Mouse (Mus musculus): ENCODE measurements around the gene Eps15. TPM values are rescaled to one million over a fixed set of nuclear protein-coding genes. Genes with fewer than 3 reads are reported as not detected.

Eps15 gene
- polyA plus RNA-seq, 1 experiment, result 39.4 TPM

DNA sequence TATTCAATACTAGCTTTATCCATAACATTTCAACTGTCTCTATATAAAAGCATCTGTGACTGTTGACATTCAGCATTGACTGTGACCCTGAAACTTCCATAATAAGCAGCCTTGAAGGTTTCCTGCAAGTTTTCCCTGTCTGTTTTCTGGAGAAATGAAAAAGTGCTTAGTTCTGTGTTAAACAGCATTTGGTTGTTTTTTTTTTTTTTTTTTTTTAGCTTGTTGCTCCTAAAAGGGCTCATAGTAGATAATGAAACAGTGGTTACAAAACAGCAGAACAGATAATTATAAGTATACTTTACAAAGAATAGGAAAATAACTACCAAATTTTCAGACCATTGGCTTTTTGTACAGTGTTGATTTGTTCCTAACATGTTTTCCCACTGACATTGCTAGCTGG is 14.6 kb downstream of the Eps15 start:
- H3K27ac ChIP-seq (ENCODE audit: control insufficient read depth, insufficient read depth, low read depth, low read length), result no peak overlapping the region
- H3K4me3 ChIP-seq (ENCODE audit: control insufficient read depth, low read depth, low read length), result no peak overlapping the region
- TF ChIP-seq POLR2A (IDR thresholded peaks at IDR 0.05; ENCODE audit: control insufficient read depth, low read depth, low read length) (no peak), CTCF (IDR thresholded peaks at IDR 0.05; ENCODE audit: control insufficient read depth, insufficient read depth, insufficient replicate concordance, low read depth, low read length) (no peak)
- H3K27me3 ChIP-seq (ENCODE audit: control insufficient read depth, insufficient read depth, low read length), result no peaks in the 10 kb centered on the region
- H3K4me1 ChIP-seq (ENCODE audit: control insufficient read depth, insufficient read depth, low read length), result no peaks in the 10 kb centered on the region
- no peaks in the 10 kb centered on the region for H3K36me3 ChIP-seq (ENCODE audit: control insufficient read depth, insufficient read depth, low read length)

DNA sequence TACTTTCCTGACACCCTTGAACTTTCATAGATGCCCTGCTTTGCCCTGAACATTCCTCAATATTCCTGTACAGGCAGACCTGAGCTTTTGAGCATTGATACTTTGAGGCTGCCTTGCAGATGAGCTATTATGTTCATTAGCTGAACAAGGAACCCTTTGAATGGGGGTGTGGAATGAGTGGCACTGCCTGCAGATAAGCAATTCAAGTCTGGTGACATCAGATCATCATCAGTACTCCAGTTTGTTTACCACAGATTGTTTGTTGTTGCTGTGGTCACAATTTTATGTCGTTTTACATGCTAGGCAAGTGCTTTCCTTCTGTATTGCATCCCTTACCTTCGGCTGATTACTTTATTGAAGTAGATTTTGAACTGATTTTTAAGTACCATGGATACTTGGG is 16.4 kb downstream of the Eps15 start:
- H3K27me3 ChIP-seq (ENCODE audit: control insufficient read depth, insufficient read depth, low read length), result no peaks in the 10 kb centered on the region
- TF ChIP-seq POLR2A (IDR thresholded peaks at IDR 0.05; ENCODE audit: control insufficient read depth, low read depth, low read length) (no peak), CTCF (IDR thresholded peaks at IDR 0.05; ENCODE audit: control insufficient read depth, insufficient read depth, insufficient replicate concordance, low read depth, low read length) (no peak)
- no peak overlapping the region for H3K4me3 ChIP-seq (ENCODE audit: control insufficient read depth, low read depth, low read length)
- no peaks in the 10 kb centered on the region for H3K4me1 ChIP-seq (ENCODE audit: control insufficient read depth, insufficient read depth, low read length)
- H3K27ac ChIP-seq (ENCODE audit: control insufficient read depth, insufficient read depth, low read depth, low read length), result no peak overlapping the region
- H3K36me3 ChIP-seq (ENCODE audit: control insufficient read depth, insufficient read depth, low read length), result no peaks in the 10 kb centered on the region

DNA sequence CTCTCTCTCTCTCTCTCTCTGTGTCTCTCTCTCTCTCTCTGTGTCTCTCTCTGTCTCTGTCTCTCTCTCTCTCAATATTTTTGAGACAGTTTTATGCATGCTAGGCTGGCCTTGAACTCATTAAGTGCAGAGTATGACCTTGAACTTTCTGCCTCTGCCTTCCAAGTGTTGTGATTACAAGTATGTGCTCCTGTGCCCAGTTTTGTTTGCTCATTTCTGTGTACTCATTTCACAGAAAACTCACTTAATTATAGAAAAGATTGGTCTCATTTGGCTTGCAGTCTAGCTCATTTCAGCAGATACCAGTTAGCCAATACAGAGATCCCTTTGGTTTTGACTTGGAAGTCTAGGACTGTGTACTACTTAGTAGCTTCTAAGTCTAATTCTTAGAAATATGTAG is 19.1 kb downstream of the Eps15 start:
- Histone ChIP-seq H3K36me3 (ENCODE audit: control insufficient read depth, insufficient read depth, low read length) (no peaks in the 10 kb centered on the region), H3K4me1 (ENCODE audit: control insufficient read depth, insufficient read depth, low read length) (no peaks in the 10 kb centered on the region), H3K27me3 (ENCODE audit: control insufficient read depth, insufficient read depth, low read length) (no peaks in the 10 kb centered on the region), H3K27ac (ENCODE audit: control insufficient read depth, insufficient read depth, low read depth, low read length) (no peak overlapping the region), H3K4me3 (ENCODE audit: control insufficient read depth, low read depth, low read length) (no peak overlapping the region)
- no peak for TF ChIP-seq CTCF (IDR thresholded peaks at IDR 0.05; ENCODE audit: control insufficient read depth, insufficient read depth, insufficient replicate concordance, low read depth, low read length)
- TF ChIP-seq POLR2A (IDR thresholded peaks at IDR 0.05; ENCODE audit: control insufficient read depth, low read depth, low read length), result no peak

DNA sequence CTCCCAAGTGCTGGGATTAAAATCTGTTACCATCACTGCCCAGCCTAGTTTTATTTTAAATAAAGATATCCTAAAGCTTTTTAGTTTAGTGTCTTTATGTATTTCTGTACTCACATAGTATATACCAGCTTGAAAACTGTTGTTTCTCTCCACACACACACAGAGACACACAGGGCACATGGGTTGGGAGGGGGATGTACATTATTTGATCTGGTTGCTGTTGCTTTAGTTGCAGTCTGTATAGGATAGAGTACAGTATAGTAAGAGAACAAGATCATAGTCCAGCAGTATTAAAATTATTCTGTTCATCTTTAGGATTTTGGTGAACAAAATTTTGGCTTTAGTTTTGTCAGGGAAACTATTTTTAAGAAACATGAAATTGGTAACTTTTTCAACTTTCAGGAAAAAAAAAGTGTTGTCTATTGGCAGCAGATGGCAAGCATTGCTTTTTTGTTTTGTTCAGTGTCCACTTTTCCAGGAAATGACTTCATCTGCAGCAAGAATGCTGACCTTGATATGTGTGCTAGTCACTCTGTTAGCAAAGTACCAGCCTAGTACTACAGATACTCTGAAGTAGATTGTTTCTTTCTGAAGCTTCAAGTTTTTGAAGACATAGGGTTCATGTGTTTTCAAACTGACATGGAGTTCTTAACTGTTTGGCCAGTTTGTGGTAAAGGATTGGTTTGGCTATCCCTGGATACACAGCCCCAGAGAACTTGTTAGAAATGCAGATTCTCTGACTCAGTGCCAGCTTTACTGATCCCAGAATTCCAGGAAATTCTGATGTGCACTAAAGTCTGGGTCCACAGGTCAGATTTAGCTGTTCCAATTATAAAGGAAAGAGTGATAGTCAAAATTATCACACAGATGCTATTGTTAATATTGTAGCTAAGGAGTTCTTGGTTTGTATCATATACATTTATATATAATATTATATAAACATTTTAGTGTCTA is 37.1 kb downstream of the Eps15 start:
- no peak for TF ChIP-seq POLR2A (IDR thresholded peaks at IDR 0.05; ENCODE audit: control insufficient read depth, low read depth, low read length)
- TF ChIP-seq CTCF (IDR thresholded peaks at IDR 0.05; ENCODE audit: control insufficient read depth, insufficient read depth, insufficient replicate concordance, low read depth, low read length), result no peak
- Histone ChIP-seq H3K27me3 (ENCODE audit: control insufficient read depth, insufficient read depth, low read length) (no peaks in the 10 kb centered on the region), H3K36me3 (ENCODE audit: control insufficient read depth, insufficient read depth, low read length) (peaks cover 2% of the 10 kb centered on the region; the same call in 1 of the 2 replicates), H3K4me1 (ENCODE audit: control insufficient read depth, insufficient read depth, low read length) (no peaks in the 10 kb centered on the region), H3K4me3 (ENCODE audit: control insufficient read depth, low read depth, low read length) (no peak overlapping the region), H3K27ac (ENCODE audit: control insufficient read depth, insufficient read depth, low read depth, low read length) (no peak overlapping the region)

DNA sequence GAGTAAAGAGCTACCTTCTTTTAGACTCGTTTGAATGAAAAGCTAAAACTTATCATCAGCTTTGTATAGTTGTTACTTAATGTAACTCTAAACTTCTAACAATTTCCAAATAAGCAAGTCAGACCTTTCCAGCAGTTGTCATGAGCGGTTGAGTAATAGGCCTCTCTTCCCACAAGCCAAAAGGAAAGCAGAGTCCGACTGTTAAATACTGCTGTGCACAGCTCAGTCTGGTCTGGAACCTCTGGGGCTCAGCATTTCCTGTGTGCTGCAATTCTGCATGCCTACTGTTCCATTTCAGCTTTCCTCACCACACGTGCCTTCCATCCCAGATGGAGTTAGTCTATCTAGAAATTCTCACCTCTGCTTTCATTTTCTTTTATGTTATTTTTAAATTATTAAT is 56.7 kb downstream of the Eps15 start:
- H3K36me3 ChIP-seq (ENCODE audit: control insufficient read depth, insufficient read depth, low read length), result no peaks in the 10 kb centered on the region
- H3K4me3 ChIP-seq (ENCODE audit: control insufficient read depth, low read depth, low read length), result no peak overlapping the region
- TF ChIP-seq POLR2A (IDR thresholded peaks at IDR 0.05; ENCODE audit: control insufficient read depth, low read depth, low read length), result no peak
- no peaks in the 10 kb centered on the region for H3K27me3 ChIP-seq (ENCODE audit: control insufficient read depth, insufficient read depth, low read length)
- no peaks in the 10 kb centered on the region for H3K4me1 ChIP-seq (ENCODE audit: control insufficient read depth, insufficient read depth, low read length)
- H3K27ac ChIP-seq (ENCODE audit: control insufficient read depth, insufficient read depth, low read depth, low read length), result no peak overlapping the region

DNA sequence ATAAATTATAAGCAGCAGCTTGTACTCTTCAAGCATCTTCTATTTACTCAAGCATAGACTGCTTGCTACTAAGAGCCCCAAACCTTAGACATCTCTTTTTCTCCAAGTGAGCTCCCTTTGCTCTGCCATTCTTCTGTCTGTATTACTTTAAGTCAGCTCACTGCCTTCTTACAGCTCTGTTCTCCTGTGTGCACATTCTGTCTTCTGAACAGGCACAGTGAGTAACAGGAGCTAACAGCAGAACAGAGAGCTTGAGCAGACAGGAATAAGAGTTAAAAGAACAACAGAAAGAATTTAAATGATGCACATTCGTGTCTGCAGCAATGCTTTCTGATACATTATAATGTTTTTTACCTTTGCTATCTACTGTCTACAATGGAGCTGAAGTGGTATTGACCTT is 61.2 kb downstream of the Eps15 start:
- H3K36me3 ChIP-seq (ENCODE audit: control insufficient read depth, insufficient read depth, low read length), result no peaks in the 10 kb centered on the region
- no peak overlapping the region for H3K4me3 ChIP-seq (ENCODE audit: control insufficient read depth, low read depth, low read length)
- TF ChIP-seq POLR2A (IDR thresholded peaks at IDR 0.05; ENCODE audit: control insufficient read depth, low read depth, low read length) (no peak), CTCF (IDR thresholded peaks at IDR 0.05; ENCODE audit: control insufficient read depth, insufficient read depth, insufficient replicate concordance, low read depth, low read length) (no peak)
- H3K27ac ChIP-seq (ENCODE audit: control insufficient read depth, insufficient read depth, low read depth, low read length), result no peak overlapping the region
- no peaks in the 10 kb centered on the region for H3K27me3 ChIP-seq (ENCODE audit: control insufficient read depth, insufficient read depth, low read length)
- H3K4me1 ChIP-seq (ENCODE audit: control insufficient read depth, insufficient read depth, low read length), result no peaks in the 10 kb centered on the region

DNA sequence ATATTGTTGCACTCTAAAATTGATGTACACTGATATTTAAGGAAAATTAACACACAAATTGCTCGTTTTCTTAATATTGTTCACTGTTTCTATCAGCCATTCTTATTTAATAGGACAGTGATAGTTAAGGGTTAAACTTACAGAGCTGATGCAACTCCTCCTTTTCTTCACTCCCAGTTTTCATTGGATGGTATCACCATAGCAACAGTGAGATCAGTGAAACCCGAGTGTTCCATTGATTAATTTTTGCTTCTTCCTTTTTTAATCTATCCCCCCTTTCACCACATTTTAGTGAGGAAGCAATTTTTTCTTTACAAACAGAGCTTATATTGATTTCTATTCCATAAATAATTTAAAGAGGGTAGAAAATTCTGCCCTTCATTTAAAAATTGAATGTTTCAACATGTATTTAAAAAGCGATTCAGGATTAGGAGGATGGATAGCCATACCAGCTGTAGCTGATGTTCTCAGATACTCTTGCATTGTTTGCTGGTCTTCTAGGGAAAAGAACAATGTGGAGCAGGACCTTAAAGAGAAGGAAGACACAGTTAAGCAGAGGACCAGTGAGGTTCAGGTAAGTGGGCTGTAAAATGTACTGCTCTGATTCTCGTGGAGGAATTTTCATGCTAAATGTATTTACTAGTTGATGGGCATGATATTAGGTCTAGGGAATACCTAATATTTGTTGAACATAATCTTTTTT is 62.9 kb downstream of the Eps15 start:
- H3K4me3 ChIP-seq (ENCODE audit: control insufficient read depth, low read depth, low read length), result no peak overlapping the region
- no peaks in the 10 kb centered on the region for H3K36me3 ChIP-seq (ENCODE audit: control insufficient read depth, insufficient read depth, low read length)
- no peaks in the 10 kb centered on the region for H3K4me1 ChIP-seq (ENCODE audit: control insufficient read depth, insufficient read depth, low read length)
- no peak for TF ChIP-seq CTCF (IDR thresholded peaks at IDR 0.05; ENCODE audit: control insufficient read depth, insufficient read depth, insufficient replicate concordance, low read depth, low read length)
- TF ChIP-seq POLR2A (IDR thresholded peaks at IDR 0.05; ENCODE audit: control insufficient read depth, low read depth, low read length), result no peak
- H3K27me3 ChIP-seq (ENCODE audit: control insufficient read depth, insufficient read depth, low read length), result no peaks in the 10 kb centered on the region
- H3K27ac ChIP-seq (ENCODE audit: control insufficient read depth, insufficient read depth, low read depth, low read length), result no peak overlapping the region

Measured in testis, adult 2 months (tissue).